Mouse (Mus musculus) midbrain, embryonic 12.5 days (tissue): ENCODE data around the gene Cacna1f. TPM values are rescaled to one million over a fixed set of nuclear protein-coding genes. Genes with fewer than 3 reads are reported as not detected.
A peak's percentile ranks its signal among the peaks of the same experiment; 100 is the strongest.

Experiments
- ATAC-seq: fragments of 200-750 bp; cut with Nextera tagmentation; 2 replicates; pipeline ENCODE4 v1.8.0; 2017; ENCODE audit warnings: low read depth, moderate TSS enrichment, moderate library complexity; ENCODE audit not compliant: low FRiP score
- H3K27ac ChIP-seq: fragments of 300-500 bp; sonication (generic); replicated peaks from 2 replicates; pipeline ENCODE4 v1.5.1; 2016; ENCODE audit warnings: mild to moderate bottlenecking
- H3K27me3 ChIP-seq: fragments of 300-500 bp; sonication (generic); 2 replicates; pipeline ENCODE4 v1.6.1; 2016; ENCODE audit warnings: mild to moderate bottlenecking
- H3K36me3 ChIP-seq: fragments of 300-500 bp; sonication (generic); 2 replicates; pipeline ENCODE4 v1.6.1; 2016
- H3K4me1 ChIP-seq: fragments of 300-500 bp; sonication (generic); 2 replicates; pipeline ENCODE4 v1.6.1; 2016
- H3K4me2 ChIP-seq: fragments of 300-500 bp; sonication (generic); replicated peaks from 2 replicates; pipeline ENCODE4 v1.6.1; 2016; ENCODE audit warnings: mild to moderate bottlenecking, moderate library complexity
- H3K4me3 ChIP-seq: fragments of 300-500 bp; sonication (generic); 2 replicates; pipeline ENCODE4 v1.5.1; 2016; ENCODE audit warnings: mild to moderate bottlenecking
- H3K9ac ChIP-seq: fragments of 300-500 bp; sonication (generic); replicated peaks from 2 replicates; pipeline ENCODE4 v1.6.1; 2016; ENCODE audit warnings: mild to moderate bottlenecking, moderate library complexity
- H3K9me3 ChIP-seq: fragments of 300-500 bp; sonication (generic); 2 replicates; pipeline ENCODE4 v1.6.1; 2016; ENCODE audit warnings: mild to moderate bottlenecking
- WGBS: fragments of 180-500 bp; shearing (Covaris S2); methylation state at CpG from one replicate; pipeline ENCODE4 v1.1.7; 2016; 5-methylcytosine and 5-hydroxymethylcytosine counted together
- polyA plus RNA-seq: library from polyadenylated mRNA; unstranded; fragments of >200 nt; fragmentation: Nextera tagmentation; extraction: Ambion mirVana; gene quantifications from 2 replicates; pipeline ENCODE4 v1.2.1, GENCODE M21; 2016

Gene Cacna1f
- polyA plus RNA-seq, 1 experiment from 2014 or later = not detected

- 68% methylated on average over 14 of the region's 14 CpGs for WGBS
- Histone ChIP-seq H3K4me3 (peak within 1 kb of the TSS; percentile 28), H3K27me3 (no peaks in the 10 kb centered on the region), H3K27ac (no peak within 1 kb of the TSS), H3K36me3 (no peaks in the 10 kb centered on the region), H3K4me2 (peak within 1 kb of the TSS; percentile 49), H3K9ac (no peak within 1 kb of the TSS), H3K4me1 (no peaks in the 10 kb centered on the region), H3K9me3 (no peaks in the 10 kb centered on the region)
- no peak for ATAC-seq
These were observed 74.0 kb downstream of the Cacna1f start, which contains the start of gene Magix for GRCm38 (mm10) chrX:7680864-7681263. Magix (minus strand) TSS chrX:7681251.

Other genes with a start within 250 kb of the Cacna1f start
- gene Usp27x, start 231.3 kb upstream of the Cacna1f start, polyA plus RNA-seq = 1.3 and 1.9 TPM in 2 replicates
- gene Foxp3, start 33.4 kb upstream of the Cacna1f start, polyA plus RNA-seq = 0.09 and 0.13 TPM in 2 replicates
- 4.9 and 5.7 TPM in 2 replicates for gene Ppp1r3f, start 32.8 kb upstream of the Cacna1f start, polyA plus RNA-seq
- gene Ccdc22, start 1.6 kb upstream of the Cacna1f start, polyA plus RNA-seq = 30.3 and 30.8 TPM in 2 replicates
- 39.9 and 40.8 TPM in 2 replicates for gene Syp, start 31.4 kb downstream of the Cacna1f start, polyA plus RNA-seq
- gene Prickle3, start 50.2 kb downstream of the Cacna1f start, polyA plus RNA-seq = 2.6 and 2.7 TPM in 2 replicates
- gene Plp2, start 64.3 kb downstream of the Cacna1f start, polyA plus RNA-seq = 29.2 and 33.2 TPM in 2 replicates
- 0.09 TPM in 1 of 2 replicates, not detected in the other for gene Magix, start 74.2 kb downstream of the Cacna1f start, polyA plus RNA-seq
- gene Gpkow, start 90.0 kb downstream of the Cacna1f start, polyA plus RNA-seq = 43.6 and 45.7 TPM in 2 replicates
- 26.4 and 27.0 TPM in 2 replicates for gene Wdr45, start 107.2 kb downstream of the Cacna1f start, polyA plus RNA-seq
- not detected in 2 replicates for gene Gm45208, start 115.2 kb downstream of the Cacna1f start, polyA plus RNA-seq
- 88.8 and 89.2 TPM in 2 replicates for gene Praf2, start 121.4 kb downstream of the Cacna1f start, polyA plus RNA-seq
- 27.5 and 34.1 TPM in 2 replicates for gene Ccdc120, start 143.8 kb downstream of the Cacna1f start, polyA plus RNA-seq
- 37.6 and 39.1 TPM in 2 replicates for gene Tfe3, start 155.5 kb downstream of the Cacna1f start, polyA plus RNA-seq
- 78.3 and 80.8 TPM in 2 replicates for gene Gripap1, start 182.7 kb downstream of the Cacna1f start, polyA plus RNA-seq
- gene Kcnd1, start 215.2 kb downstream of the Cacna1f start, polyA plus RNA-seq = 0.96 and 1.5 TPM in 2 replicates
- gene Otud5, start 234.3 kb downstream of the Cacna1f start, polyA plus RNA-seq = 63.2 and 68.3 TPM in 2 replicates